Mouse (Mus musculus): Measurements from ENCODE around the gene Asic3.

DNA sequence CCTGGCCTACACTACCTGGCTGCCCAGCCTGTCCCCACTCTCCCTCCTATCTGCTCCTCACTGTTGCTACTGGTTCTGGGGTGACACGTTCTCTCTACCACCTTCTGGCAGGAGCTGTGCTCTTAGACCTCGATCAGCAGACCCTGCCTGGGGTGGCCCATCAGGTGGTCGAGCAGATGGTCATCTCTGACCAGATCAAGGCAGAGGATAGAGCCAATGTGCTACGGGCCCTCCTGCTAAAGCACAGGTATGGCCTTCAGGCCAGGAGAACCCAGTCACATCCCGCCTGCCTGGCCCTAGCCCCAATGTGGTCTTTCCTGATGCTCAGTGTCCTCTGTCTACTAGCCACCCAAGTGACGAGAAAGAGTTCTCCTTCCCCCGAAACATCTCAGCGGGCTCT, 20.8 kb downstream of the Asic3 start:
- no peak for TF ChIP-seq GATA1 (IDR thresholded peaks at IDR 0.05; ENCODE audit: borderline replicate concordance, low read length)
- TF ChIP-seq FLI1 (IDR thresholded peaks at IDR 0.05; ENCODE audit: low read length): no peak

Measured in megakaryocyte, embryonic 14.5 days (primary cell).